Mouse (Mus musculus): ENCODE data around the gene Trim10. TPM values are rescaled to one million over a fixed set of nuclear protein-coding genes. Genes with fewer than 3 reads are reported as not detected.

The Trim10 gene
- polyA plus RNA-seq, 1 experiment from 2014 or later, result 18.6 TPM

Other genes with a start within 250 kb of the Trim10 start
- not detected in 2 replicates for gene H2-M9, start 226.9 kb upstream of the Trim10 start, polyA plus RNA-seq (2016; fragmentation: Nextera tagmentation; extraction: Ambion mirVana)
- gene H2-M1, start 197.4 kb upstream of the Trim10 start, polyA plus RNA-seq (2016; fragmentation: Nextera tagmentation; extraction: Ambion mirVana), result not detected in 2 replicates
- gene H2-M10.5, start 96.7 kb upstream of the Trim10 start, polyA plus RNA-seq (2016; fragmentation: Nextera tagmentation; extraction: Ambion mirVana), result not detected in 2 replicates
- gene H2-M10.6, start 57.4 kb upstream of the Trim10 start, polyA plus RNA-seq (2016; fragmentation: Nextera tagmentation; extraction: Ambion mirVana), result not detected in 2 replicates
- 27.1 and 30.4 TPM in 2 replicates for gene Trim26, start 32.4 kb upstream of the Trim10 start, polyA plus RNA-seq (2016; fragmentation: Nextera tagmentation; extraction: Ambion mirVana)
- gene Trim15, start 2.4 kb upstream of the Trim10 start, polyA plus RNA-seq (2016; fragmentation: Nextera tagmentation; extraction: Ambion mirVana), result 0.20 TPM in 1 of 2 replicates, not detected in the other
- not detected in 2 replicates for gene Trim40, start 20.5 kb downstream of the Trim10 start, polyA plus RNA-seq (2016; fragmentation: Nextera tagmentation; extraction: Ambion mirVana)
- gene Trim31, start 28.5 kb downstream of the Trim10 start, polyA plus RNA-seq (2016; fragmentation: Nextera tagmentation; extraction: Ambion mirVana), result not detected in 2 replicates
- not detected in 2 replicates for gene Rnf39, start 73.3 kb downstream of the Trim10 start, polyA plus RNA-seq (2016; fragmentation: Nextera tagmentation; extraction: Ambion mirVana)
- gene Ppp1r11, start 82.2 kb downstream of the Trim10 start, polyA plus RNA-seq (2016; fragmentation: Nextera tagmentation; extraction: Ambion mirVana), result 98.8 and 121 TPM in 2 replicates
- gene Znrd1, start 89.0 kb downstream of the Trim10 start, polyA plus RNA-seq (2016; fragmentation: Nextera tagmentation; extraction: Ambion mirVana), result 45.2 and 55.4 TPM in 2 replicates
- gene Znrd1as, start 89.0 kb downstream of the Trim10 start, polyA plus RNA-seq (2016; fragmentation: Nextera tagmentation; extraction: Ambion mirVana), result 7.7 and 10.3 TPM in 2 replicates
- gene 2410137M14Rik, start 111.7 kb downstream of the Trim10 start, polyA plus RNA-seq (2016; fragmentation: Nextera tagmentation; extraction: Ambion mirVana), result 0.19 and 0.32 TPM in 2 replicates
- gene H2-M5, start 120.0 kb downstream of the Trim10 start, polyA plus RNA-seq (2016; fragmentation: Nextera tagmentation; extraction: Ambion mirVana), result 0.27 and 0.39 TPM in 2 replicates
- 65.9 and 84.5 TPM in 2 replicates for gene Zfp57, start 131.6 kb downstream of the Trim10 start, polyA plus RNA-seq (2016; fragmentation: Nextera tagmentation; extraction: Ambion mirVana)
- gene Mog, start 153.8 kb downstream of the Trim10 start, polyA plus RNA-seq (2016; fragmentation: Nextera tagmentation; extraction: Ambion mirVana), result 0.10 and 0.14 TPM in 2 replicates
- 5.8 and 9.6 TPM in 2 replicates for gene Gabbr1, start 176.4 kb downstream of the Trim10 start, polyA plus RNA-seq (2016; fragmentation: Nextera tagmentation; extraction: Ambion mirVana)
- gene Olfr90, start 218.9 kb downstream of the Trim10 start, polyA plus RNA-seq (2016; fragmentation: Nextera tagmentation; extraction: Ambion mirVana), result not detected in 2 replicates
- gene Olfr91, start 228.7 kb downstream of the Trim10 start, polyA plus RNA-seq (2016; fragmentation: Nextera tagmentation; extraction: Ambion mirVana), result 0.15 TPM in 1 of 2 replicates, not detected in the other

Measured in heart, embryonic 10.5 days (tissue).